Mouse (Mus musculus) olfactory bulb, adult 2 months (tissue): ENCODE data around the gene Ankrd35.

Source experiments
- CTCF ChIP-seq: fragments of 200-500 bp; IDR thresholded peaks from 2 replicates; pipeline ENCODE4 v1.5.1; 2012; ENCODE audit warnings: low read depth, mild to moderate bottlenecking, low read length, moderate library complexity; ENCODE audit not compliant: insufficient read depth
- POLR2A ChIP-seq: fragments of 200-500 bp; IDR thresholded peaks from 2 replicates; pipeline ENCODE4 v1.6.1; 2012; ENCODE audit warnings: mild to moderate bottlenecking, low read depth, low read length, moderate library complexity; ENCODE audit not compliant: insufficient read depth

DNA sequence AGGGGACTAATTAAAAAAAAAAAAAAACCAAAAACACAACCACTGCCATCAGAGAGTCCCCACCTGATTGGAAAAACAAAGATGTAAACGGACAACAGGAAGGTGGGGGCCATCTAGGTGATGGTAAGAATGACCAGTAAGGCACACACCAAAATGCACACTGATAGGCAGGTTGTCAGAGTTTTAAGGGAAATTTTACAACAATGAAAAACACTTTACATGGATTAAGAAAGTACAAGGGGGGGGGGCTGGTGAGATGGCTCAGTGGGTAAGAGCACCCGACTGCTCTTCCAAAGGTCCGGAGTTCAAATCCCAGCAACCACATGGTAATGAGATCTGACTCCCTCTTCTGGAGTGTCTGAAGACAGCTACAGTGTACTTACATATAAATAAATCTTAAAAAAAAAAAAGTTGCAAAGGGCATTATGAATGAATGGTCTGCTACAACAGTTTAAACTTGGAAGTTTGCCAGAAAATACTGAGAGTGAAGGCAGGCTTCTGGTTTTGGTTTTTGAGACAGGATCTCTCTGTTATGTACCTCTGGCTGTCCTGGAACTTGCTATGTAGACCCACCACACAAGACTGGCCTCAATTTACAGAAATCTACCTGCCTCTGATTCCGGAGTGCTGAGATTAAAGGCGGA lies 1.4 kb upstream of the Ankrd35 start:
- TF ChIP-seq POLR2A: no peak
- TF ChIP-seq CTCF: no peak
